Mouse (Mus musculus) forebrain, embryonic 16.5 days (tissue): ENCODE data around the gene Fmnl2. TPM values are rescaled to one million over a fixed set of nuclear protein-coding genes. Genes with fewer than 3 reads are reported as not detected.

Experiments
- ATAC-seq: fragments of 200-750 bp; cut with Nextera tagmentation; 2 replicates; pipeline ENCODE4 v1.8.0; 2017; ENCODE audit warnings: mild to moderate bottlenecking, moderate library complexity
- H3K27ac ChIP-seq: fragments of 300-500 bp; sonication (generic); 2 replicates; pipeline ENCODE4 v1.5.1; 2014; ENCODE audit warnings: low read length, control low read depth
- H3K27me3 ChIP-seq: fragments of 300-500 bp; sonication (generic); replicated peaks from 2 replicates; pipeline ENCODE4 v1.6.1; 2014; ENCODE audit warnings: low read length; ENCODE audit not compliant: control insufficient read depth, insufficient read depth
- H3K36me3 ChIP-seq: fragments of 300-500 bp; sonication (generic); 2 replicates; pipeline ENCODE4 v1.6.1; 2014; ENCODE audit not compliant: control insufficient read depth, insufficient read depth
- H3K4me1 ChIP-seq: fragments of 300-500 bp; sonication (generic); replicated peaks from 2 replicates; pipeline ENCODE4 v1.6.1; 2014; ENCODE audit warnings: low read length; ENCODE audit not compliant: control insufficient read depth, insufficient read depth
- H3K4me2 ChIP-seq: fragments of 300-500 bp; sonication (generic); 2 replicates; pipeline ENCODE4 v1.6.1; 2014; ENCODE audit warnings: mild to moderate bottlenecking, low read length, control low read depth
- H3K4me3 ChIP-seq: fragments of 300-500 bp; sonication (generic); replicated peaks from 2 replicates; pipeline ENCODE4 v1.5.1; 2014; ENCODE audit warnings: mild to moderate bottlenecking, low read length, control low read depth
- H3K9ac ChIP-seq: fragments of 300-500 bp; sonication (generic); replicated peaks from 2 replicates; pipeline ENCODE4 v1.6.1; 2014; ENCODE audit warnings: low read depth, low read length, control low read depth
- H3K9me3 ChIP-seq: fragments of 300-500 bp; sonication (generic); 2 replicates; pipeline ENCODE4 v1.6.1; 2016; ENCODE audit warnings: low read length; ENCODE audit not compliant: control insufficient read depth
- WGBS: fragments of 180-500 bp; shearing (Covaris S2); extraction: QIAGEN DNeasy Blood & Tissue Kit; methylation state at CpG from one replicate; pipeline ENCODE4 v1.1.7; 2014; 5-methylcytosine and 5-hydroxymethylcytosine counted together
- polyA plus RNA-seq: library from polyadenylated mRNA; unstranded; fragments of >200 nt; fragmentation: Nextera tagmentation; extraction: Ambion mirVana; gene quantifications from 2 replicates; pipeline ENCODE4 v1.2.1, GENCODE M21; 2015

Fmnl2 gene
- polyA plus RNA-seq, 1 experiment from 2014 or later: 15.5 TPM

- no peak overlapping the region for H3K4me3 ChIP-seq
- ATAC-seq: no peak
- peaks cover 38% of the 10 kb centered on the region for H3K4me1 ChIP-seq
- H3K36me3 ChIP-seq: no peaks in the 10 kb centered on the region
- no peak overlapping the region for H3K9ac ChIP-seq
- H3K27me3 ChIP-seq: no peaks in the 10 kb centered on the region
- no peaks in the 10 kb centered on the region for H3K9me3 ChIP-seq
- peak overlapping the region; percentile 79 for H3K27ac ChIP-seq
- H3K4me2 ChIP-seq: no peak overlapping the region
Measured at GRCm38 (mm10) chr2:52874721-52875120, 17.1 kb downstream of the Fmnl2 start.

GRCm38 (mm10) chr2:52875801-52876200, 18.1 kb downstream of the Fmnl2 start:
- Histone ChIP-seq H3K36me3 (no peaks in the 10 kb centered on the region), H3K4me3 (no peak overlapping the region), H3K4me2 (no peak overlapping the region), H3K27me3 (no peaks in the 10 kb centered on the region), H3K27ac (no peak overlapping the region), H3K4me1 (peaks cover 35% of the 10 kb centered on the region), H3K9ac (no peak overlapping the region), H3K9me3 (no peaks in the 10 kb centered on the region)
- 79% methylated on average over 9 of the region's 9 CpGs for WGBS
- ATAC-seq: no peak

GRCm38 (mm10) chr2:52883401-52883800, 25.7 kb downstream of the Fmnl2 start:
- no peak for ATAC-seq

GRCm38 (mm10) chr2:52884082-52884481, 26.4 kb downstream of the Fmnl2 start:
- Histone ChIP-seq H3K4me1 (peaks cover 14% of the 10 kb centered on the region), H3K9me3 (no peaks in the 10 kb centered on the region), H3K4me2 (no peak overlapping the region), H3K27ac (no peak overlapping the region), H3K9ac (no peak overlapping the region), H3K4me3 (no peak overlapping the region), H3K36me3 (no peaks in the 10 kb centered on the region), H3K27me3 (no peaks in the 10 kb centered on the region)
- ATAC-seq: peak; percentile 54; the same call in 1 of the 2 replicates
- 46% methylated on average over 4 of the region's 4 CpGs for WGBS

More at GRCm38 (mm10) chr2:52883401-52883800, 25.7 kb downstream of the Fmnl2 start:
- no peaks in the 10 kb centered on the region for H3K9me3 ChIP-seq
- H3K9ac ChIP-seq: no peak overlapping the region
- no peak overlapping the region for H3K4me2 ChIP-seq
- H3K27ac ChIP-seq: no peak overlapping the region
- no peaks in the 10 kb centered on the region for H3K36me3 ChIP-seq
- WGBS: 95% methylated on average over 2 of the region's 2 CpGs
- H3K4me1 ChIP-seq: peaks cover 17% of the 10 kb centered on the region
- H3K4me3 ChIP-seq: no peak overlapping the region
- H3K27me3 ChIP-seq: no peaks in the 10 kb centered on the region

- Histone ChIP-seq H3K4me2 (no peak overlapping the region), H3K36me3 (no peaks in the 10 kb centered on the region), H3K27me3 (no peaks in the 10 kb centered on the region), H3K27ac (no peak overlapping the region), H3K9me3 (no peaks in the 10 kb centered on the region), H3K9ac (no peak overlapping the region), H3K4me1 (peaks cover 11% of the 10 kb centered on the region), H3K4me3 (no peak overlapping the region)
- WGBS: 83% methylated on average over 3 of the region's 3 CpGs
- ATAC-seq: no peak
Measured at GRCm38 (mm10) chr2:52885071-52885470, 27.4 kb downstream of the Fmnl2 start.

- Histone ChIP-seq H3K9me3 (no peaks in the 10 kb centered on the region), H3K4me3 (no peak overlapping the region), H3K4me2 (no peak overlapping the region), H3K4me1 (peaks cover 11% of the 10 kb centered on the region; the same call in 1 of the 2 replicates), H3K9ac (no peak overlapping the region), H3K27ac (no peak overlapping the region), H3K36me3 (no peaks in the 10 kb centered on the region), H3K27me3 (no peaks in the 10 kb centered on the region)
- no peak for ATAC-seq
- 65% methylated on average over 2 of the region's 2 CpGs for WGBS
Measured at GRCm38 (mm10) chr2:52887281-52887680, 29.6 kb downstream of the Fmnl2 start.

- H3K9ac ChIP-seq: no peak overlapping the region
- H3K4me2 ChIP-seq: no peak overlapping the region
- WGBS: 90% methylated on average over 8 of the region's 8 CpGs
- H3K4me1 ChIP-seq: peaks cover 11% of the 10 kb centered on the region
- no peaks in the 10 kb centered on the region for H3K9me3 ChIP-seq
- ATAC-seq: no peak
- no peak overlapping the region for H3K27ac ChIP-seq
- no peaks in the 10 kb centered on the region for H3K27me3 ChIP-seq
- H3K4me3 ChIP-seq: no peak overlapping the region
- no peaks in the 10 kb centered on the region for H3K36me3 ChIP-seq
Measured at GRCm38 (mm10) chr2:52891115-52891514, 33.5 kb downstream of the Fmnl2 start.

GRCm38 (mm10) chr2:52891744-52892143, 34.1 kb downstream of the Fmnl2 start:
- Histone ChIP-seq H3K9ac (no peak overlapping the region), H3K4me2 (no peak overlapping the region), H3K27ac (no peak overlapping the region), H3K4me1 (peaks cover 10% of the 10 kb centered on the region), H3K36me3 (no peaks in the 10 kb centered on the region), H3K27me3 (no peaks in the 10 kb centered on the region), H3K4me3 (no peak overlapping the region), H3K9me3 (no peaks in the 10 kb centered on the region)
- no peak for ATAC-seq
- WGBS: 95% methylated on average over 2 of the region's 2 CpGs

GRCm38 (mm10) chr2:52894983-52895621, 37.4 kb downstream of the Fmnl2 start:
- 60% methylated on average over 6 of the region's 6 CpGs for WGBS
- ATAC-seq: peak; percentile 31
- Histone ChIP-seq H3K9me3 (no peaks in the 10 kb centered on the region), H3K27me3 (no peaks in the 10 kb centered on the region), H3K9ac (no peak overlapping the region), H3K36me3 (no peaks in the 10 kb centered on the region), H3K4me3 (no peak overlapping the region), H3K27ac (no peak overlapping the region), H3K4me2 (no peak overlapping the region), H3K4me1 (peaks cover 5% of the 10 kb centered on the region)

- Histone ChIP-seq H3K4me3 (no peak overlapping the region), H3K9me3 (no peaks in the 10 kb centered on the region), H3K27me3 (no peaks in the 10 kb centered on the region), H3K4me1 (peaks cover 11% of the 10 kb centered on the region), H3K27ac (no peak overlapping the region), H3K4me2 (no peak overlapping the region), H3K9ac (no peak overlapping the region), H3K36me3 (no peaks in the 10 kb centered on the region)
- no peak for ATAC-seq
- WGBS: 79% methylated on average over 3 of the region's 3 CpGs
Measured at GRCm38 (mm10) chr2:52896995-52897394, 39.3 kb downstream of the Fmnl2 start.
